Mouse (Mus musculus) spleen, adult 2 months (tissue): Measurements from ENCODE around the gene Atp6ap1.

Experiments
- CTCF ChIP-seq: fragments of 200-500 bp; IDR thresholded peaks from 2 replicates; pipeline ENCODE4 v1.5.1; 2011; ENCODE audit warnings: mild to moderate bottlenecking, inconsistent platforms; ENCODE audit not compliant: insufficient read depth, insufficient read length, insufficient replicate concordance; ENCODE audit errors: extremely low read depth
- POLR2A ChIP-seq: fragments of 200-500 bp; IDR thresholded peaks from 2 replicates; pipeline ENCODE4 v1.6.1; 2011; ENCODE audit warnings: low read depth, low read length, inconsistent platforms

DNA sequence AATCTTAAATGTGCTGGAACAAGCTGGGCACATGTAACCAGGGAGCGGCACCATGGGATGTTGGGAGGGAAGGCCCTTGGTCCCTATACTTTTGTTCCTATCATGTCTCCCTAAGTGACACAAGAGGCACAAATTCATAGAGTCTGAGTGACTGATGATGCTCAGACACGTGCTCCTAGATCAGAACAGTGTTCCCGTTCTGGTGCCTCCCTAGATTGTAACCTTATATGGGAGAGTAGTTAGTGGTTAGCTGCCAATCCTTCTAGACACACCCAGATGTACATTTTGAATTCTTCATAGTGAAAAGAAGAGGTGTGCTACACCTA is 27.2 kb upstream of the Atp6ap1 start:
- TF ChIP-seq POLR2A: no peak
- TF ChIP-seq CTCF: no peak
